In genomic region chr12:25092751-25093211, GRCm38 (mm10) we compare ENCODE assay signal across 8 mouse cellular contexts. TPM values are rescaled to one million over a fixed set of nuclear protein-coding genes. Genes with fewer than 3 reads are reported as not detected.
A peak's percentile ranks its signal among the peaks of the same experiment; 100 is the strongest.
DNase-seq lines count a peak whose midpoint lies in the region; ATAC-seq and TF ChIP-seq lines count a peak whose summit lies in the region.

No protein-coding gene starts in this region.

- DNase-seq in ES-E14 (ENCODE audit: low read depth, low spot score) = no peak
- DNase-seq in adrenal gland, postnatal 25 days = peak; percentile 74
- peak; percentile 39 for DNase-seq in forebrain, embryonic 10.5 days (ENCODE audit: extremely low spot score, low spot score)
- peak; percentile 80 for DNase-seq in limb, embryonic 10.5 days (ENCODE audit: low spot score)
- peak; percentile 91 for DNase-seq in midbrain, embryonic 11.5 days (ENCODE audit: low spot score, missing footprints)
- DNase-seq in thymus, adult 18-20 months = peak; percentile 43 to 66

- no peak overlapping the region for H3K9ac ChIP-seq in ES-E14 (ENCODE audit: insufficient read depth, low read depth, low read length, poor library complexity, severe bottlenecking)
- H3K9ac ChIP-seq in hindbrain, embryonic 12.5 days = peak overlapping the region; percentile 32
- H3K9ac ChIP-seq in midbrain, embryonic 11.5 days (ENCODE audit: low read length) = peak overlapping the region; percentile 47; the same call in 1 of the 2 replicates

- H3K9me3 ChIP-seq in ES-E14 (ENCODE audit: control insufficient read depth, insufficient read depth, low read depth, low read length) = no peaks in the 10 kb centered on the region
- H3K9me3 ChIP-seq in forebrain, embryonic 10.5 days = no peaks in the 10 kb centered on the region
- no peaks in the 10 kb centered on the region for H3K9me3 ChIP-seq in hindbrain, embryonic 12.5 days (replicated peaks)
- H3K9me3 ChIP-seq in limb, embryonic 10.5 days (replicated peaks) = no peaks in the 10 kb centered on the region
- H3K9me3 ChIP-seq in midbrain, embryonic 11.5 days (ENCODE audit: control insufficient read depth, low read length) = no peaks in the 10 kb centered on the region

- in situ Hi-C loops in ES-E14 (cut with MboI; ENCODE audit: low sequenced_read_pairs in 2 of 2, unreplicated experiment in 2 of 2) = loop anchor here in 1 of 2 experiments (25.0 kb wide), 3 partner anchors 320 to 1195 kb away; no protein-coding TSS in a partner anchor

- no peaks in the 10 kb centered on the region for H3K36me3 ChIP-seq in ES-E14 (ENCODE audit: control insufficient read depth, insufficient read depth, low read length, poor library complexity, severe bottlenecking)
- H3K36me3 ChIP-seq in forebrain, embryonic 10.5 days (replicated peaks) = peaks cover 3% of the 10 kb centered on the region; the same call in 1 of the 2 replicates
- no peaks in the 10 kb centered on the region for H3K36me3 ChIP-seq in hindbrain, embryonic 12.5 days
- 0 out of 2 replicates have a peak, but pooled peaks cover 3% of the 10 kb centered on the region for H3K36me3 ChIP-seq in limb, embryonic 10.5 days
- no peaks in the 10 kb centered on the region for H3K36me3 ChIP-seq in midbrain, embryonic 11.5 days (ENCODE audit: control insufficient read depth, insufficient read depth, low read length)

- peak; percentile 1; the same call in 1 of the 2 replicates for ATAC-seq in hindbrain, embryonic 12.5 days (ENCODE audit: low FRiP score)
- ATAC-seq in midbrain, embryonic 11.5 days (ENCODE audit: low FRiP score) = peak; percentile 8; the same call in 1 of the 2 replicates
- no peak for ATAC-seq in CD4-positive, CD25-positive, alpha-beta regulatory T cell, adult 4 months

- peak overlapping the region; percentile 66 for H3K4me2 ChIP-seq in hindbrain, embryonic 12.5 days (replicated peaks)
- H3K4me2 ChIP-seq in midbrain, embryonic 11.5 days = peak overlapping the region; percentile 62

- WGBS in forebrain, embryonic 10.5 days = 1% methylated on average over 17 of the region's 17 CpGs
- WGBS in hindbrain, embryonic 12.5 days = 2% methylated on average over 17 of the region's 17 CpGs
- WGBS in limb, embryonic 10.5 days = 2% methylated on average over 17 of the region's 17 CpGs
- 3% methylated on average over 17 of the region's 17 CpGs for WGBS in midbrain, embryonic 11.5 days

- no peak overlapping the region for H3K27ac ChIP-seq in ES-E14 (ENCODE audit: insufficient read depth, low read depth, low read length, poor library complexity, severe bottlenecking)
- H3K27ac ChIP-seq in forebrain, embryonic 10.5 days = peak overlapping the region; percentile 75
- no peak overlapping the region for H3K27ac ChIP-seq in hindbrain, embryonic 12.5 days
- H3K27ac ChIP-seq in limb, embryonic 10.5 days = peak overlapping the region; percentile 73
- no peak overlapping the region for H3K27ac ChIP-seq in midbrain, embryonic 11.5 days (ENCODE audit: low read depth, low read length)

- peaks cover 2 to 6% of the 10 kb centered on the region in 2 experiments; a peak in 2 of 4 replicates for H3K4me1 ChIP-seq in ES-E14 (ENCODE audit: control insufficient read depth in 2 of 2, insufficient read depth in 2 of 2, low read length in 2 of 2, poor library complexity in 1 of 2)
- H3K4me1 ChIP-seq in forebrain, embryonic 10.5 days = peaks cover 43% of the 10 kb centered on the region
- H3K4me1 ChIP-seq in hindbrain, embryonic 12.5 days = peaks cover 26% of the 10 kb centered on the region
- H3K4me1 ChIP-seq in limb, embryonic 10.5 days = peaks cover 43% of the 10 kb centered on the region
- H3K4me1 ChIP-seq in midbrain, embryonic 11.5 days (ENCODE audit: control insufficient read depth, insufficient read depth, low read length) = peaks cover 23% of the 10 kb centered on the region

- H3K27me3 ChIP-seq in forebrain, embryonic 10.5 days (ENCODE audit: poor library complexity, severe bottlenecking) = peaks cover 14% of the 10 kb centered on the region
- 0 out of 2 replicates have a peak, but pooled peaks cover 3% of the 10 kb centered on the region for H3K27me3 ChIP-seq in hindbrain, embryonic 12.5 days
- no peaks in the 10 kb centered on the region for H3K27me3 ChIP-seq in limb, embryonic 10.5 days (ENCODE audit: low read depth, poor library complexity, severe bottlenecking)
- H3K27me3 ChIP-seq in midbrain, embryonic 11.5 days (ENCODE audit: control insufficient read depth, insufficient read depth, low read length) = no peaks in the 10 kb centered on the region

- peak overlapping the region; percentile 39 to 84 for H3K4me3 ChIP-seq in ES-E14 (ENCODE audit: insufficient read depth in 1 of 2, low read depth in 1 of 2, low read length in 2 of 2, poor library complexity in 1 of 2, severe bottlenecking in 1 of 2)
- peak overlapping the region; percentile 78 for H3K4me3 ChIP-seq in forebrain, embryonic 10.5 days
- peak overlapping the region; percentile 32 for H3K4me3 ChIP-seq in hindbrain, embryonic 12.5 days
- H3K4me3 ChIP-seq in limb, embryonic 10.5 days = peak overlapping the region; percentile 79
- H3K4me3 ChIP-seq in midbrain, embryonic 11.5 days (ENCODE audit: low read depth, low read length) = peak overlapping the region; percentile 41

TF ChIP-seq in ES-E14, 5 proteins besides CTCF, POLR2A, EP300 and RAD21:
- TF ChIP-seq ZNF384 (IDR thresholded peaks at IDR 0.05; ENCODE audit: low read depth, low read length) = no peak
- TF ChIP-seq MAFK (IDR thresholded peaks at IDR 0.05; ENCODE audit: insufficient read depth, low read depth, low read length) = no peak
- TF ChIP-seq HCFC1 (IDR thresholded peaks at IDR 0.05; ENCODE audit: borderline replicate concordance, insufficient read depth, low read length) = no peak
- TF ChIP-seq CHD2 (IDR thresholded peaks at IDR 0.05; ENCODE audit: low read depth, low read length) = no peak
- TF ChIP-seq ZC3H11A (IDR thresholded peaks at IDR 0.05; ENCODE audit: borderline replicate concordance, low read depth, low read length) = no peak

RNA-seq across cellular contexts. Expression of gene Id2, which starts 4.2 kb away (rescaled TPM):
- total RNA-seq in ES-E14 (2012; rRNA removed) = 8.8 and 14.5 TPM in 2 replicates
- total RNA-seq in adrenal gland, postnatal 25 days (2021) = 520 and 569 TPM in 2 replicates
- polyA plus RNA-seq in forebrain, embryonic 10.5 days (2016; fragmentation: Nextera tagmentation; extraction: Ambion mirVana) = 180 and 197 TPM in 2 replicates
- polyA plus RNA-seq in hindbrain, embryonic 12.5 days (2016; fragmentation: Nextera tagmentation; extraction: Ambion mirVana) = 321 and 332 TPM in 2 replicates
- polyA plus RNA-seq in limb, embryonic 10.5 days (2016; fragmentation: Nextera tagmentation; extraction: Ambion mirVana) = 273 and 313 TPM in 2 replicates
- 359 and 385 TPM in 2 replicates for polyA plus RNA-seq in midbrain, embryonic 11.5 days (2014; fragmentation: Nextera tagmentation; extraction: Ambion mirVana)
- polyA plus RNA-seq in CD4-positive, CD25-positive, alpha-beta regulatory T cell, adult 4 months (2017; shearing (Covaris generic)) = 100 to 1,000 TPM; 249 to 258 TPM

Comparison
In these comparisons a context has a peak if more than half of its experiments do, and no peak if none do; other contexts are left out.
1. H3K27ac ChIP-seq: peak in forebrain, embryonic 10.5 days (single experiment) and limb, embryonic 10.5 days (single experiment); none in ES-E14 (single experiment), hindbrain, embryonic 12.5 days (single experiment) and midbrain, embryonic 11.5 days (single experiment).
2. Peak in every context shown above with its lines, with median percentiles within 50 percentile points of each other: H3K4me3 ChIP-seq.